Mouse (Mus musculus): ENCODE data around the gene Sp3. TPM values are rescaled to one million over a fixed set of nuclear protein-coding genes. Genes with fewer than 3 reads are reported as not detected.

Gene Sp3
- total and polyA plus RNA-seq, 3 experiments = 10.9 to 130 (median 129) TPM

GRCm38 (mm10) chr2:73003751-73004717 is 23.8 kb upstream of the Sp3 start:
- DNase-seq (ENCODE audit: low spot score) = peak; percentile 29
- Histone ChIP-seq H3K9me3 (replicated peaks) (peaks cover 6% of the 10 kb centered on the region), H3K4me3 (ENCODE audit: low read depth, low read length) (peak overlapping the region; percentile 30; the same call in 1 of the 2 replicates), H3K36me3 (replicated peaks) (no peaks in the 10 kb centered on the region), H3K27me3 (ENCODE audit: insufficient read depth, low read length) (peaks cover 2% of the 10 kb centered on the region; the same call in 1 of the 2 replicates), H3K4me1 (ENCODE audit: insufficient read depth, low read depth, low read length) (peaks cover 57% of the 10 kb centered on the region)
- TF ChIP-seq GATA2 (IDR thresholded peaks at IDR 0.05; ENCODE audit: borderline replicate concordance, low read depth, low read length) (no peak), CTCF (IDR thresholded peaks at IDR 0.05; ENCODE audit: low read depth, low read length) (no peak), GATA1 (IDR thresholded peaks at IDR 0.05; ENCODE audit: borderline replicate concordance, low read length) (no peak), POLR2AphosphoS5 (IDR thresholded peaks at IDR 0.05; ENCODE audit: insufficient replicate concordance, low read depth, low read length) (no peak)
- ATAC-seq (ENCODE audit: extremely low read depth, insufficient number of reproducible peaks, low FRiP score, poor library complexity, severe bottlenecking) = 0 out of 2 replicates have a peak, but pooled peaks have one; percentile 9

DNA sequence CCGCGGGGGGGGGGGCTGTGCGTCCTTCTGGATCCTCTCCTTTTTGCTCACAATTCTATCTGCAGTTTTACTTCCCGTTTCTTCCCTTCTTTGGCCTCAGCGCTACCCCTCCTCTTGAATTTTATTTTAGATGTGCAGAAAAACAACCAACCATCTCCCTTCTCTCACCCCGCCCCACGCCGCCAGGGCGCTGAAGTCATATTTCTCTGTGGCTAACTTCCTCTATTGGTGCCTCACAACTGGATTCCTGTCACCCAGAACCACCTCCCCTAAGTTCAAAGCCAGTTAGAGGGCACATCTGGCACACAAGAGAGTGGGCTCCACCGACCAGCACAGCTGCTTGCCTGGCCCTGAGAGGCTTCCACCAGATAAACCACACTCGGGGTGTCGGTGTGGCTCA is 22.8 kb upstream of the Sp3 start:
- Histone ChIP-seq H3K4me3 (ENCODE audit: low read depth, low read length) (no peak overlapping the region; the same call in 1 of the 2 replicates), H3K27me3 (ENCODE audit: insufficient read depth, low read length) (peaks cover 2% of the 10 kb centered on the region; the same call in 1 of the 2 replicates), H3K9me3 (replicated peaks) (no peaks in the 10 kb centered on the region), H3K36me3 (replicated peaks) (no peaks in the 10 kb centered on the region), H3K4me1 (ENCODE audit: insufficient read depth, low read depth, low read length) (peaks cover 55% of the 10 kb centered on the region)
- peak; percentile 48 for DNase-seq (ENCODE audit: low spot score)
- 0 out of 2 replicates have a peak, but pooled peaks have one; percentile 18 for ATAC-seq (ENCODE audit: extremely low read depth, insufficient number of reproducible peaks, low FRiP score, poor library complexity, severe bottlenecking)
- TF ChIP-seq CTCF (IDR thresholded peaks at IDR 0.05; ENCODE audit: low read depth, low read length) (no peak), POLR2AphosphoS5 (IDR thresholded peaks at IDR 0.05; ENCODE audit: insufficient replicate concordance, low read depth, low read length) (no peak), GATA2 (IDR thresholded peaks at IDR 0.05; ENCODE audit: borderline replicate concordance, low read depth, low read length) (no peak), TAL1 (conservative IDR thresholded peaks at IDR 0.05; ENCODE audit: low read depth, low read length) (no peak), GATA1 (IDR thresholded peaks at IDR 0.05; ENCODE audit: borderline replicate concordance, low read length) (no peak)

DNA sequence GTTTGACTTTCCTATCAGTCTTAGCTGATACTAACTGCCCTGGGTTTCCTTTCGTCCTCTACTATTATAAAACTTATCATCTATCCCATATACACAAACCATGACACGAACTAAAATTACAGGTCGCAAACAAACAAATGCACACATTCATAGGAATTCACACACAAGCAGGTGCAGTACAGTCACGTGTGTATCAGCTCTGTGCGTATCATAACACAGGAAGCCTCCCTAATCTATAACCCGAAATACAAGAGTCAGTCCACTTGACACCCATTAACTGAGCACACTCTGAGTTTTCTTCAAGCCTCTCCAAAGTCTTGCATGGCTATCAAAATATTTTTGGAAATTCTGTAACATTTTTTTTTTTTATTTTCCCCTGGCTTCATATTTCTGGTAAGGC is 22.2 kb upstream of the Sp3 start:
- DNase-seq (ENCODE audit: low spot score) (no peak), ATAC-seq (ENCODE audit: extremely low read depth, insufficient number of reproducible peaks, low FRiP score, poor library complexity, severe bottlenecking) (no peak)
- Histone ChIP-seq H3K9me3 (replicated peaks) (no peaks in the 10 kb centered on the region), H3K4me1 (ENCODE audit: insufficient read depth, low read depth, low read length) (peaks cover 58% of the 10 kb centered on the region), H3K36me3 (replicated peaks) (no peaks in the 10 kb centered on the region), H3K4me3 (ENCODE audit: low read depth, low read length) (no peak overlapping the region), H3K27me3 (ENCODE audit: insufficient read depth, low read length) (peaks cover 2% of the 10 kb centered on the region; the same call in 1 of the 2 replicates)
- TF ChIP-seq GATA1 (IDR thresholded peaks at IDR 0.05; ENCODE audit: borderline replicate concordance, low read length) (no peak), TAL1 (conservative IDR thresholded peaks at IDR 0.05; ENCODE audit: low read depth, low read length) (no peak), CTCF (IDR thresholded peaks at IDR 0.05; ENCODE audit: low read depth, low read length) (no peak), GATA2 (IDR thresholded peaks at IDR 0.05; ENCODE audit: borderline replicate concordance, low read depth, low read length) (no peak), POLR2AphosphoS5 (IDR thresholded peaks at IDR 0.05; ENCODE audit: insufficient replicate concordance, low read depth, low read length) (no peak)

- Histone ChIP-seq H3K27me3 (ENCODE audit: insufficient read depth, low read length) (peaks cover 2% of the 10 kb centered on the region; the same call in 1 of the 2 replicates), H3K9me3 (replicated peaks) (no peaks in the 10 kb centered on the region), H3K4me1 (ENCODE audit: insufficient read depth, low read depth, low read length) (peaks cover 58% of the 10 kb centered on the region), H3K36me3 (replicated peaks) (no peaks in the 10 kb centered on the region), H3K4me3 (ENCODE audit: low read depth, low read length) (no peak overlapping the region)
- ATAC-seq (ENCODE audit: extremely low read depth, insufficient number of reproducible peaks, low FRiP score, poor library complexity, severe bottlenecking) = no peak
- no peak for TF ChIP-seq TAL1 (conservative IDR thresholded peaks at IDR 0.05; ENCODE audit: low read depth, low read length)
- TF ChIP-seq GATA2 (IDR thresholded peaks at IDR 0.05; ENCODE audit: borderline replicate concordance, low read depth, low read length) = no peak
- no peak for TF ChIP-seq GATA1 (IDR thresholded peaks at IDR 0.05; ENCODE audit: borderline replicate concordance, low read length)
- no peak for TF ChIP-seq POLR2AphosphoS5 (IDR thresholded peaks at IDR 0.05; ENCODE audit: insufficient replicate concordance, low read depth, low read length)
- TF ChIP-seq CTCF (IDR thresholded peaks at IDR 0.05; ENCODE audit: low read depth, low read length) = no peak
- no peak for DNase-seq (ENCODE audit: low spot score)
These were observed 21.7 kb upstream of the Sp3 start for GRCm38 (mm10) chr2:73001994-73002393.

DNA sequence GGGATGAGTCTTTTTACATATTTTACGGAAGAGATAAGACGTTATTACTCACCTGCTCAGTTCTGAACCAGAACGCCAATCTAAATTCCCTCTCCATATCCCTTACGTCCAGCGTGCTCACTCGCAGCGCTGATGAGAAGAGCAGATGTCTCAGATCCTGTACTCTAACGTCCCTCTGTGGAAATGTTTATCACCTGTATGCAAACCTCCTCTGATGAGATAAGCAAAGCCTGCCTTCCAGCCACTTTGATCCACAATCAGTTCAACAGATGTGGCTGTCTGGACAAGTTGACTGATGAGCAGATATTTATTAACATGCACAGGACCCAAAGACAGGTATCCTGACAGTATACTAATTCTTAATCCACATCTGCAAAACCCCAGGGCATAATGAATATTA is 19.9 kb upstream of the Sp3 start:
- Histone ChIP-seq H3K4me1 (ENCODE audit: insufficient read depth, low read depth, low read length) (peaks cover 65% of the 10 kb centered on the region), H3K27me3 (ENCODE audit: insufficient read depth, low read length) (peaks cover 2% of the 10 kb centered on the region; the same call in 1 of the 2 replicates), H3K36me3 (replicated peaks) (no peaks in the 10 kb centered on the region), H3K9me3 (replicated peaks) (no peaks in the 10 kb centered on the region), H3K4me3 (ENCODE audit: low read depth, low read length) (peak overlapping the region; percentile 8; the same call in 1 of the 2 replicates)
- TF ChIP-seq TAL1 (conservative IDR thresholded peaks at IDR 0.05; ENCODE audit: low read depth, low read length) (peak; percentile 29; the same call in 1 of the 2 replicates), GATA2 (IDR thresholded peaks at IDR 0.05; ENCODE audit: borderline replicate concordance, low read depth, low read length) (no peak), POLR2AphosphoS5 (IDR thresholded peaks at IDR 0.05; ENCODE audit: insufficient replicate concordance, low read depth, low read length) (no peak)
- no peak for DNase-seq (ENCODE audit: low spot score)
- peak; percentile 38; the same call in 1 of the 2 replicates for ATAC-seq (ENCODE audit: extremely low read depth, insufficient number of reproducible peaks, low FRiP score, poor library complexity, severe bottlenecking)

GRCm38 (mm10) chr2:72997586-72997985 is 17.3 kb upstream of the Sp3 start:
- DNase-seq (ENCODE audit: low spot score) (no peak), ATAC-seq (ENCODE audit: extremely low read depth, insufficient number of reproducible peaks, low FRiP score, poor library complexity, severe bottlenecking) (no peak)
- no peak overlapping the region for H3K4me3 ChIP-seq (ENCODE audit: low read depth, low read length)
- no peaks in the 10 kb centered on the region for H3K36me3 ChIP-seq (replicated peaks)
- H3K9me3 ChIP-seq (replicated peaks) = no peaks in the 10 kb centered on the region
- peaks cover 43% of the 10 kb centered on the region for H3K4me1 ChIP-seq (ENCODE audit: insufficient read depth, low read depth, low read length)
- TF ChIP-seq POLR2AphosphoS5 (IDR thresholded peaks at IDR 0.05; ENCODE audit: insufficient replicate concordance, low read depth, low read length) = no peak
- no peak for TF ChIP-seq CTCF (IDR thresholded peaks at IDR 0.05; ENCODE audit: low read depth, low read length)
- TF ChIP-seq GATA1 (IDR thresholded peaks at IDR 0.05; ENCODE audit: borderline replicate concordance, low read length) = no peak
- no peak for TF ChIP-seq GATA2 (IDR thresholded peaks at IDR 0.05; ENCODE audit: borderline replicate concordance, low read depth, low read length)
- no peak for TF ChIP-seq TAL1 (conservative IDR thresholded peaks at IDR 0.05; ENCODE audit: low read depth, low read length)
- no peaks in the 10 kb centered on the region for H3K27me3 ChIP-seq (ENCODE audit: insufficient read depth, low read length)

All from G1E (cell line).